Mouse (Mus musculus): Measurements from ENCODE around the gene Rarres1.

DNA sequence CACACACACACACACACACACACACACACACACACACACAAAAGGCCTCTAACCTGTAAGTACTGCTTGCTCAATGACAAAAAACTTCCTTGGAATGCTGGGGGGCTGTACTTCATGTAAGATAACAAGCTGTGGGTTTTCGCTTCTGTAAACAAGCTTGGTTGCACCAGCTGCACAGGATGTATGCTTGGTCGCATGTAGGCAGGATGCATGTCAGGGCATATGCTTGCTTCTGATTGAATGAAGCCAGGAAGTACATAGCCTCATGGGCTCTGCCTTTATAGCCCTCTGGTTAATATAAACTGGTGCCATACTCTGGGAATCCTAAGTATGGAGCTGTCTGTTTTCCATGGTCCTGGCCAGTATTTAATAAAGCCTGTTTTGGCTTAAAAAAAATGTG is 17.3 kb downstream of the Rarres1 start:
- TF ChIP-seq POLR2A (IDR thresholded peaks at IDR 0.05; ENCODE audit: low read depth, low read length) (no peak), CTCF (conservative IDR thresholded peaks at IDR 0.05 in 1 of 2, IDR thresholded peaks at IDR 0.05 in 1 of 2; ENCODE audit: low read depth in 2 of 2, low read length in 2 of 2) (no peak), ZC3H11A (IDR thresholded peaks at IDR 0.05; ENCODE audit: low read depth, low read length) (no peak), USF1 (IDR thresholded peaks at IDR 0.05; ENCODE audit: low read depth, low read length) (no peak), MYC (IDR thresholded peaks at IDR 0.05; ENCODE audit: low read depth, low read length) (no peak), MAZ (IDR thresholded peaks at IDR 0.05; ENCODE audit: low read depth, low read length) (no peak), POLR2AphosphoS2 (IDR thresholded peaks at IDR 0.05; ENCODE audit: low read depth, low read length) (no peak), ZKSCAN1 (IDR thresholded peaks at IDR 0.05; ENCODE audit: borderline replicate concordance, low read depth, low read length) (no peak)
